Mouse (Mus musculus) myocyte (in vitro differentiated cells): ENCODE data around the gene Cbx3. TPM values are rescaled to one million over a fixed set of nuclear protein-coding genes. Genes with fewer than 3 reads are reported as not detected.

Source experiments
- H3K27me3 ChIP-seq: one replicate; pipeline ENCODE4 v1.6.1; 2011; ENCODE audit not compliant: control insufficient read depth, insufficient read depth, insufficient read length
- H3K36me3 ChIP-seq: one replicate; pipeline ENCODE4 v1.6.1; 2011; ENCODE audit not compliant: control insufficient read depth, insufficient read depth
- H3K4me2 ChIP-seq: one replicate; pipeline ENCODE4 v1.6.1; 2011; ENCODE audit warnings: low read depth, control low read depth
- H3K4me3 ChIP-seq: one replicate; pipeline ENCODE4 v1.5.1; 2011; ENCODE audit warnings: mild to moderate bottlenecking, control low read depth, moderate library complexity
- H3K79me2 ChIP-seq: one replicate; pipeline ENCODE4 v1.6.1; 2011; ENCODE audit not compliant: control insufficient read depth, insufficient read depth
- H3ac ChIP-seq: one replicate; pipeline ENCODE4 v1.6.1; 2011; ENCODE audit not compliant: control insufficient read depth, insufficient read length
- CEBPB ChIP-seq: IDR thresholded peaks from 2 replicates; pipeline ENCODE4 v1.6.1; 2011; ENCODE audit warnings: mild to moderate bottlenecking, moderate library complexity; ENCODE audit not compliant: poor library complexity, insufficient read depth, severe bottlenecking
- E2F4 ChIP-seq: IDR thresholded peaks from one replicate; pipeline ENCODE4 v1.6.1; 2011; ENCODE audit warnings: mild to moderate bottlenecking, control low read depth, moderate library complexity; ENCODE audit not compliant: insufficient read depth
- MAX ChIP-seq: IDR thresholded peaks from one replicate; pipeline ENCODE4 v1.6.1; 2011; ENCODE audit warnings: low read depth, mild to moderate bottlenecking, control low read depth
- MYOD1 ChIP-seq, 3 experiments: IDR thresholded peaks; one replicate each; pipeline ENCODE4 v1.6.1; 2011; ENCODE audit warnings: control low read depth in 2 of 3, low read depth in 2 of 3, mild to moderate bottlenecking in 2 of 3, moderate library complexity in 1 of 3; ENCODE audit not compliant: insufficient read length in 2 of 3, control insufficient read depth in 1 of 3
- MYOG ChIP-seq, 3 experiments: IDR thresholded peaks; one replicate each; pipeline ENCODE4 v1.6.1; 2011; ENCODE audit warnings: control low read depth in 2 of 3, low read depth in 2 of 3, mild to moderate bottlenecking in 2 of 3; ENCODE audit not compliant: insufficient read length in 2 of 3, control insufficient read depth in 1 of 3, insufficient read depth in 1 of 3
- POLR2A ChIP-seq: IDR thresholded peaks from one replicate; pipeline ENCODE4 v1.6.1; 2011; ENCODE audit warnings: low read depth, mild to moderate bottlenecking, control low read depth, moderate library complexity; ENCODE audit not compliant: insufficient read length
- POLR2AphosphoS2 ChIP-seq: IDR thresholded peaks from one replicate; pipeline ENCODE4 v1.6.1; 2011; ENCODE audit warnings: low read depth, control low read depth; ENCODE audit not compliant: insufficient read length
- REST ChIP-seq: IDR thresholded peaks from one replicate; pipeline ENCODE4 v1.6.1; 2011; ENCODE audit warnings: mild to moderate bottlenecking, control low read depth, moderate library complexity; ENCODE audit not compliant: insufficient read depth, insufficient read length
- SRF ChIP-seq: IDR thresholded peaks from one replicate; pipeline ENCODE4 v1.6.1; 2011; ENCODE audit warnings: low read depth; ENCODE audit not compliant: control insufficient read depth, insufficient read length
- TCF12 ChIP-seq: IDR thresholded peaks from one replicate; pipeline ENCODE4 v1.6.1; 2011; ENCODE audit warnings: mild to moderate bottlenecking, control low read depth; ENCODE audit not compliant: poor library complexity, insufficient read depth, severe bottlenecking
- TCF3 ChIP-seq: IDR thresholded peaks from one replicate; pipeline ENCODE4 v1.6.1; 2011; ENCODE audit warnings: low read depth, control low read depth; ENCODE audit not compliant: insufficient read length
- USF1 ChIP-seq: IDR thresholded peaks from one replicate; pipeline ENCODE4 v1.6.1; 2011; ENCODE audit warnings: low read depth, mild to moderate bottlenecking, control low read depth, moderate library complexity
- polyA plus RNA-seq: library from polyadenylated mRNA; unstranded; fragments of >200 nt; fragmentation: generic; extraction: Trizol; gene quantifications from one replicate; pipeline ENCODE4 v1.2.1, GENCODE M21; 2012; ENCODE audit warnings: missing spikeins

The Cbx3 gene
- polyA plus RNA-seq, 1 experiment: 35.6 TPM

- H3K4me3 ChIP-seq: no peak overlapping the region
- H3ac ChIP-seq: no peak overlapping the region
- no peak overlapping the region for H3K4me2 ChIP-seq
- H3K36me3 ChIP-seq: peaks cover 12% of the 10 kb centered on the region
- H3K79me2 ChIP-seq: no peaks in the 10 kb centered on the region
- H3K27me3 ChIP-seq: no peaks in the 10 kb centered on the region
- TF ChIP-seq USF1 (no peak), TCF3 (no peak), E2F4 (no peak), REST (no peak), MYOD1 (IDR thresholded peaks at IDR 0.05; ENCODE audit: control insufficient read depth in 1 of 3, insufficient read length in 2 of 3, low read depth in 2 of 3) (no peak), POLR2A (no peak), TCF12 (no peak), POLR2AphosphoS2 (no peak), MYOG (IDR thresholded peaks at IDR 0.05; ENCODE audit: control insufficient read depth in 1 of 3, insufficient read depth in 1 of 3, insufficient read length in 2 of 3, low read depth in 2 of 3) (no peak)
Measured at GRCm38 (mm10) chr6:51486731-51487130, 16.6 kb downstream of the Cbx3 start.

DNA sequence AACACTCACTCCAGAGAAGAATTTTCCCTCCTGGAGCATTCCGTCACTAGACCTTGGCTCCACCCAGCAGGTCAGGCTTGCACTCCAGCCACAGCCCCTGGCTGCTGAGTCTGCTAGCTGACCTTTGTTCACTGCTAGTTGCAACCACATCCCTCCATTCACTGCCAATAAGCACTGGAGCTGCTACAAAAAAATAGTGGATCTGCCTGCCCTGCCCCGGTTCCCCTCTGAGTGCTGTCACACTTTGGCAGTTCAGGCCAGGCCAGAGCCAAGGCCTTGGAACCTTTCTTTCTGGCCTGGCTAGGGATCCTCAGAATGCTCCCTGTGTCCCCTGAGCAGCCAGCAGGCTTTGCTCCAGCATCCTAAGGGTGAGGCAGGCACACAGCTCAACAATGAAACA is 19.6 kb downstream of the Cbx3 start:
- Histone ChIP-seq H3K27me3 (no peaks in the 10 kb centered on the region), H3K4me2 (no peak overlapping the region), H3ac (no peak overlapping the region), H3K4me3 (no peak overlapping the region), H3K79me2 (no peaks in the 10 kb centered on the region), H3K36me3 (no peaks in the 10 kb centered on the region)
- TF ChIP-seq TCF3 (no peak), POLR2A (no peak), POLR2AphosphoS2 (no peak), E2F4 (no peak), CEBPB (no peak), MYOG (IDR thresholded peaks at IDR 0.05; ENCODE audit: control insufficient read depth in 1 of 3, insufficient read depth in 1 of 3, insufficient read length in 2 of 3, low read depth in 2 of 3) (no peak), MAX (no peak), MYOD1 (IDR thresholded peaks at IDR 0.05; ENCODE audit: control insufficient read depth in 1 of 3, insufficient read length in 2 of 3, low read depth in 2 of 3) (no peak), SRF (no peak), USF1 (no peak), TCF12 (no peak), REST (no peak)

DNA sequence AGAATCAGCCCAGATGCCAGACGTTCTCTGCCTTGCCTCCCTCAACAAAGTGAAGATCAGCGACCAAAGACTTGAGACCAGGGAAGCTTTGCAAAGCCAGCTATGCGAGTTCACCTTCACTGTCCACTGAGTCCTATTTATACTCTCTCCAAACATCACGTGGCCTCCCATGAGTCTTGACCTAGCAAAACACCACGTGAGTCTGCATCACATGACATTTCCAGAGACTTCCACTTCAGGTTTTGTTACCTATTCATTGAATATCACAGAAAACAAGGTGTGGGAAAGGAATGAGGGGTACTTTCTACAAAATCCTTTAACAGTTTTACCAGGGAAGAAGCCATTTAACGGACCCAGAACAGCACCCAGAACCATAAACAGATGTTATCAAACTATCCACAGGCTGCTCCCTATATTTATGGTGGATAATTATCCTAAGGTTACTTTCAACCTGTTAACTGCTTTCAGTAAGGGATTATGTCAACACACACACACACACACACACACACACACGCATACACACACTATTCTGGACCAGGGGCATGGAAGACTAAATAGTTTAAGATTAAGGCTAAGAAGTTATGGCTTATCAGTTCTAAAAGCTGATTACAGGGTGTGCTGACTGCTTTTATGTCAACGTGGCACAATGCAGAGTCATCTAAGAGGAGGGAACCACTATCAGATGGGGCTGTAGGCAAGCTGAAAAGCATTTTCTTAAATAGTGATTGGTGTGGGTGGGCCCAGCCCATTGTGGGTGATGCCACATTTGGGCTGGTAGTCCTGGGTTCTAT is 27.4 kb downstream of the Cbx3 start:
- no peak for TF ChIP-seq POLR2A
- TF ChIP-seq E2F4: no peak
- no peak for TF ChIP-seq POLR2AphosphoS2
- no peak for TF ChIP-seq USF1
- no peak for TF ChIP-seq MYOG (IDR thresholded peaks at IDR 0.05; ENCODE audit: control insufficient read depth in 1 of 3, insufficient read depth in 1 of 3, insufficient read length in 2 of 3, low read depth in 2 of 3)
- TF ChIP-seq CEBPB: no peak
- no peak for TF ChIP-seq SRF
- Histone ChIP-seq H3K79me2 (no peaks in the 10 kb centered on the region), H3K27me3 (no peaks in the 10 kb centered on the region), H3ac (no peak overlapping the region), H3K4me2 (no peak overlapping the region), H3K36me3 (no peaks in the 10 kb centered on the region), H3K4me3 (no peak overlapping the region)

- H3ac ChIP-seq: no peak overlapping the region
- H3K4me3 ChIP-seq: no peak overlapping the region
- TF ChIP-seq USF1 (no peak), REST (no peak), TCF12 (no peak), MYOD1 (IDR thresholded peaks at IDR 0.05; ENCODE audit: control insufficient read depth in 1 of 3, insufficient read length in 2 of 3, low read depth in 2 of 3) (no peak), CEBPB (no peak), TCF3 (no peak), POLR2AphosphoS2 (no peak), E2F4 (no peak), POLR2A (no peak), SRF (no peak), MAX (no peak), MYOG (IDR thresholded peaks at IDR 0.05; ENCODE audit: control insufficient read depth in 1 of 3, insufficient read depth in 1 of 3, insufficient read length in 2 of 3, low read depth in 2 of 3) (no peak)
- no peaks in the 10 kb centered on the region for H3K36me3 ChIP-seq
- no peak overlapping the region for H3K4me2 ChIP-seq
- H3K79me2 ChIP-seq: no peaks in the 10 kb centered on the region
- H3K27me3 ChIP-seq: no peaks in the 10 kb centered on the region
Measured at GRCm38 (mm10) chr6:51505671-51506070, 35.5 kb downstream of the Cbx3 start.
